Mouse (Mus musculus): ENCODE measurements around the gene Exoc3l2.
"Not testable (repeated sequence)": the region's sequence is repeated elsewhere in the genome, so short reads cannot be mapped to it uniquely, and the experiment has no call there.

Gene Exoc3l2

DNA sequence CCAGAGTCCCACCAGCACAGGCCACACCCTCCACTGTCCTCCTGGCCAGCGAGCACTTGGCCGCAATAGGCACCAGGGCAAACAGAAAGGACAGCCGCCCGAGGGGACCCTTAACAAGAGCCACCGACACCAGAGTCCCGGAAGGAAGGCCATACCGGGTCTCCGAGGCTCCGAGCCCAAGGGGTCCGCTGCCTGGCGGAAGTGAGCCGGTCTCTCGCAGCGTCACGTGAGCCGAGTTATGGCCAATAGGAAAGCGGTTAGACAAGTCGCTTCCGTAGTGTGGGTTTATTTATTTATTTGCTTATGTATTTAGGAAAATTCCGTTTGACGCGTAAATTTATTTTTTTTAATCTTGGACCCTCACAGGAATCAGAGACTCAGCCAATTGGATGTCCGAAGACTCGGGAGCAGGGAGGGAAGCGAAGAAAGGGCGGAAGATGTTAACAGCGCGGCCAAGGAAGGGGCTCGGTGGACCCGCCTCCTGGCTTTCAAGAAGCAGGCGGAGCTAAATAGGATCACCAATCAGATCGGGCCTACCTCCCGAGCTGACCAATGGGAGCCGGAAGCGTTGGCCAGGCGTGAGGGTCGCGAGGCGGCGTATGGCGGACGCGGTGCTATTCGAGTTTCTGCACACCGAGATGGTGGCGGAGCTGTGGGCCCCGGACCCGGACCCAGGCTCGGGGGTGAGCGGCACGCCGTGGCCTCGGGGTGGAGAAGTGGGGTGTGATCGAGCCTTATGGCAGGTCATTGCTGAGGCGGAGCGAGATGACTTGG is 45.2 kb downstream of the Exoc3l2 start, which contains the start of the genes Bloc1s3 and Trappc6a:
Bloc1s3 (minus strand) TSS at position 218 of the 774 bp plus-strand sequence.
Trappc6a (plus strand) TSS at position 246 of the 774 bp plus-strand sequence.
- Histone ChIP-seq H3K4me3 (replicated peaks; ENCODE audit: low read length) (peak within 1 kb of the TSS; percentile 89), H3K27me3 (ENCODE audit: insufficient read depth, low read length) (no peaks in the 10 kb centered on the region), H3K36me3 (ENCODE audit: insufficient read depth, low read length) (no peaks in the 10 kb centered on the region), H3K4me1 (replicated peaks; ENCODE audit: low read depth, low read length) (peaks cover 46% of the 10 kb centered on the region), H3K9me3 (ENCODE audit: low read length) (no peaks in the 10 kb centered on the region)
- no peak for TF ChIP-seq NANOG (IDR thresholded peaks at IDR 0.05; ENCODE audit: borderline replicate concordance, low read length)

GRCm38 (mm10) chr7:19508924-19509568 is 45.9 kb downstream of the Exoc3l2 start:
- Histone ChIP-seq H3K4me1 (replicated peaks; ENCODE audit: low read depth, low read length) (peaks cover 44% of the 10 kb centered on the region), H3K27me3 (ENCODE audit: insufficient read depth, low read length) (no peaks in the 10 kb centered on the region)
- no peak for TF ChIP-seq NANOG (IDR thresholded peaks at IDR 0.05; ENCODE audit: borderline replicate concordance, low read length)
- no peak for TF ChIP-seq POU5F1 (IDR thresholded peaks at IDR 0.05; ENCODE audit: borderline replicate concordance, low read length)
- TF ChIP-seq CTCF (conservative IDR thresholded peaks at IDR 0.05; ENCODE audit: low read length), result no peak

DNA sequence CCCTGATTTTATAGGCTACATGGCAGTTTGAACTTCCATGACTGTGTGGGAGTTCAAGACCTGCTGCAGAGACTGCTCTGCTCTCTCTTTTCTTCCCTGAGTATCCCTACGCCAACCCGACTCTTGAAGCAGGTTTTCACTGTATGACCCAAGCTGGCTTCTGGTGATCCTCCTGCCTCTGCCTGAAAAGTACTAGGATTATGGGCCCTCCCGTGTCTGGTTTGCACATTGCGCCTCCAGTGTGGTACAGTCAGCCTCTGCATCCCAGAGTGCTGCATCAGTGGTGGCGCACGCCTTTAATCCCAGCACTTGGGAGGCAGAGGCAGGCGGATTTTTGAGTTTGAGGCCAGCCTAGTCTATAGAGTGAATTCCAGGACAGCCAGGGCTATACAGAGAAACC is 46.7 kb downstream of the Exoc3l2 start:
- H3K27me3 ChIP-seq (ENCODE audit: insufficient read depth, low read length), result no peaks in the 10 kb centered on the region
- no peaks in the 10 kb centered on the region for H3K9me3 ChIP-seq (ENCODE audit: low read length)
- peak overlapping the region; percentile 89; the same call in 1 of the 2 replicates for H3K4me3 ChIP-seq (replicated peaks; ENCODE audit: low read length)
- TF ChIP-seq POU5F1 (IDR thresholded peaks at IDR 0.05; ENCODE audit: borderline replicate concordance, low read length), result no peak
- no peak for TF ChIP-seq NANOG (IDR thresholded peaks at IDR 0.05; ENCODE audit: borderline replicate concordance, low read length)
- no peak for TF ChIP-seq CTCF (conservative IDR thresholded peaks at IDR 0.05; ENCODE audit: low read length)
- H3K36me3 ChIP-seq (ENCODE audit: insufficient read depth, low read length), result no peaks in the 10 kb centered on the region
- peaks cover 44% of the 10 kb centered on the region for H3K4me1 ChIP-seq (replicated peaks; ENCODE audit: low read depth, low read length)

More at GRCm38 (mm10) chr7:19508924-19509568, 45.9 kb downstream of the Exoc3l2 start:
- no peaks in the 10 kb centered on the region for H3K9me3 ChIP-seq (ENCODE audit: low read length)
- H3K36me3 ChIP-seq (ENCODE audit: insufficient read depth, low read length), result no peaks in the 10 kb centered on the region
- H3K4me3 ChIP-seq (replicated peaks; ENCODE audit: low read length), result peak overlapping the region; percentile 89

- H3K36me3 ChIP-seq (ENCODE audit: insufficient read depth, low read length); H3K9me3 ChIP-seq (ENCODE audit: low read length); H3K4me3 ChIP-seq (replicated peaks; ENCODE audit: low read length): not testable (repeated sequence)
- peaks cover 14% of the 10 kb centered on the region for H3K27me3 ChIP-seq (ENCODE audit: insufficient read depth, low read length)
- H3K4me1 ChIP-seq (replicated peaks; ENCODE audit: low read depth, low read length), result peaks cover 46% of the 10 kb centered on the region
These were observed 48.8 kb downstream of the Exoc3l2 start for GRCm38 (mm10) chr7:19511934-19512333.

DNA sequence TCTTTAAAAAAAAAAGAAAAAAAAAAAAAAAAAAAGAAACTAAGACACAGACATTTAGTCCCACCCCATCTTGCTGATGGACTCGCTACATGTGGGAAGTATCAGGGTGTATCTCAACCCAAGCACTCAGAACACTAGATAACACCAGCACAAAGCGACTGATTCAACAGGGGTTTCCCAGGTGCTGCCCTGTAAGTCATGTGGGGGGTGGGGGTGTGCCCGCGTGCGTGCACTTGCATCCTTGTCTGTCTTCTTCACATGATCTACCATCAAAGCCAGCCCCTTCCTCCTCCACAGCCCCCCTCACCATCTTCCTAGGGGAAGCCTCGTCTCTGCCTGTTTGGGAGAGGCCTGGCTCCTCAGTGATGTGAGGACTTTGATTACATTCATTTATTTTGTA is 49.2 kb downstream of the Exoc3l2 start:
- TF ChIP-seq POU5F1 (IDR thresholded peaks at IDR 0.05; ENCODE audit: borderline replicate concordance, low read length) (no peak), CTCF (conservative IDR thresholded peaks at IDR 0.05; ENCODE audit: low read length) (no peak), NANOG (IDR thresholded peaks at IDR 0.05; ENCODE audit: borderline replicate concordance, low read length) (no peak)
- H3K9me3 ChIP-seq (ENCODE audit: low read length), result no peaks in the 10 kb centered on the region
- H3K36me3 ChIP-seq (ENCODE audit: insufficient read depth, low read length), result no peaks in the 10 kb centered on the region; the same call in 1 of the 2 replicates
- peaks cover 50% of the 10 kb centered on the region for H3K4me1 ChIP-seq (replicated peaks; ENCODE audit: low read depth, low read length)
- H3K4me3 ChIP-seq (replicated peaks; ENCODE audit: low read length), result no peak overlapping the region
- peaks cover 18% of the 10 kb centered on the region for H3K27me3 ChIP-seq (ENCODE audit: insufficient read depth, low read length)

DNA sequence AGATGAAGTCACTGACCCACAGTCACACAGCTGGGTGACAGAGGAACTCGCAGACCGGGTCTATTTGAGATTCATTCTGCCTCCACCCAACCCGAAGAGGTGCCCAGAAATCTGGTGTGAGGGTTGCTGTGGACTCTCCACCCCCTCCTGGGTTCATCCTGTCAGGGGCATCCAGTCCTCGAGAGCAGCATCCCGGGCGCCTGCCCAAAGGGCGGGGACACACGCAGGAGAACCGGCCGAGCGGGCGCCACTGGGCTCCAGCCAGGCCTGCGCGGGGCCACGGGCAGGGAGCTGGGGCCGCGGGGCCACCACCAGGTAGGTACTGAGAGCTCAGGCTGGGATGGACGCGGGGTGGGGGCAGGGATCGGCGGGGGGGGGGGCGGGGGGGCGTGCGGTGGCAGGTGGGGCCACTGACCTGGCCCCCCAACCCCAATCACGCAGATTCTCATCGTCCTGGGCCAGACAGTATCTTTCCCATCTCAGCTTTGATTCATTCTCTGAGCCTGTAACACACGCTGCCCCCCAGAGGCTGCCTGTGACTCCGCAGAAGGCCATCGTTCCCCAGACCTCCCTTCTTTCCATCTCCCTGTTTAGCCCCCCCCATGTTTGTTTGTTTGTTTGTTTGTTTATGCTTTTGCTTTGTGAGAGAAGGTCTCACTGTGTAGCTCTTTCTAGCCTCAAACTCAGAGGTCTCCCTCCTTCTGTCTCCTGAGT is 54.7 kb downstream of the Exoc3l2 start, which contains the start of gene Nkpd1:
Nkpd1 (plus strand) TSS at position 187 of the 714 bp plus-strand sequence.
- Histone ChIP-seq H3K9me3 (ENCODE audit: low read length) (no peaks in the 10 kb centered on the region), H3K4me3 (replicated peaks; ENCODE audit: low read length) (peak within 1 kb of the TSS; percentile 55), H3K36me3 (ENCODE audit: insufficient read depth, low read length) (no peaks in the 10 kb centered on the region; the same call in 1 of the 2 replicates), H3K4me1 (replicated peaks; ENCODE audit: low read depth, low read length) (peaks cover 41% of the 10 kb centered on the region), H3K27me3 (ENCODE audit: insufficient read depth, low read length) (peaks cover 69% of the 10 kb centered on the region)
- TF ChIP-seq POU5F1 (IDR thresholded peaks at IDR 0.05; ENCODE audit: borderline replicate concordance, low read length) (no peak), CTCF (conservative IDR thresholded peaks at IDR 0.05; ENCODE audit: low read length) (peak; percentile 27)

DNA sequence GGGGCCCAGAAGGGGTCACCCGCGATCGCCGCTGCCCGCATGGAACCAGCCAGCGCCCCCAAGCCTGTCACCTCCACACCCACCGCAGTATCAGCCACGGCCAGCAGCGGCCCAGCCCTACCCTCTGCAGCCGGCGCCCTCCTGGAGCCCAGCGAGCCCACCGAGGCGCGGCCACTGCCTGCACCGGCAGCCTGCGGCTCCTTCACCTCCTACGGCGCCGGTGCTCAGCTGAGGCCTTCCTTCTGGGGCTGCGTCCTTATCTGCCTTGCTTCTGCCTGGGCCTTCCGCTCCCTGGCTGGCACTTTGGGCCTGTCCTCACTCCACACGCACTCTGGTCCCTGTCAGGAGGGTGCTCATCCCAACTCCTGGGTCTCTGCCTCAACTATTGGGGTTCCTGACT is 56.9 kb downstream of the Exoc3l2 start:
- Histone ChIP-seq H3K4me3 (replicated peaks; ENCODE audit: low read length) (peak overlapping the region; percentile 72), H3K9me3 (ENCODE audit: low read length) (no peaks in the 10 kb centered on the region), H3K4me1 (replicated peaks; ENCODE audit: low read depth, low read length) (peaks cover 47% of the 10 kb centered on the region), H3K36me3 (ENCODE audit: insufficient read depth, low read length) (no peaks in the 10 kb centered on the region; the same call in 1 of the 2 replicates), H3K27me3 (ENCODE audit: insufficient read depth, low read length) (peaks cover 91% of the 10 kb centered on the region)
- TF ChIP-seq POU5F1 (IDR thresholded peaks at IDR 0.05; ENCODE audit: borderline replicate concordance, low read length) (no peak), NANOG (IDR thresholded peaks at IDR 0.05; ENCODE audit: borderline replicate concordance, low read length) (no peak), CTCF (conservative IDR thresholded peaks at IDR 0.05; ENCODE audit: low read length) (no peak)

DNA sequence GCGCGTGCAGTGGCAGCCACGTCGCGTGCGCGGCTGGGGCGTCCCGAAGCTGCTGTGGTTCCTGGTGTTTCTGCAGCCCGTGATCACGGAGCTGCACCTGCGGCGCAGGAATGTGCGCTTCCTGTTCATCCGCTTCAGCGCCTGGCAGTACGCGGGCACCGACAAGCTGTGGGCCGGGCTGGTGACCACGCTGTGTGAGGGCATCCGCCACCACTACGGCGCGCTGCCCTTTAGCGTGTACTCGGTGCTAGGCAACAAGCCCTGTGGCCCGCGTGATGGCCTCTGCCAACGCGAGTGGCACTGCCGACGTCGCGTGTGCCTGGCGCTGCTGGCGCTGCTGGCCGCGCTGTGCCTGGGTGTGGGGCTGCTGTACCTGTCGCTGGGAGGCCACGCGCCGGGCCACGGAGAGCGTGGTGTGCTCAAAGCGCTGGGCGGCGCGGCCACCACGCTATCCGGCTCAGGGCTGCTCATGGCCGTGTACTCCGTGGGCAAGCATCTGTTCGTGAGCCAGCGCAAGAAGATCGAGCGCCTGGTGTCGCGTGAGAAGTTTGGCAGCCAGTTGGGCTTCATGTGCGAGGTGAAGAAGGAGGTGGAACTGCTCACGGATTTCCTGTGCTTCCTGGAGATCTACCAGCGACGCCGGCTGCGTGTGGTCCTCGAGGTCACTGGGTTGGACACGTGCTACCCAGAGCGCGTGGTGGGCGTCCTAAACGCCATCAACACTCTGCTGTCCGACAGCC is 60.1 kb downstream of the Exoc3l2 start:
- H3K27me3 ChIP-seq (ENCODE audit: insufficient read depth, low read length), result peaks cover 82% of the 10 kb centered on the region
- H3K4me1 ChIP-seq (replicated peaks; ENCODE audit: low read depth, low read length), result peaks cover 32% of the 10 kb centered on the region
- peak overlapping the region; percentile 66 for H3K4me3 ChIP-seq (replicated peaks; ENCODE audit: low read length)
- H3K36me3 ChIP-seq (ENCODE audit: insufficient read depth, low read length), result no peaks in the 10 kb centered on the region
- no peaks in the 10 kb centered on the region for H3K9me3 ChIP-seq (ENCODE audit: low read length)
- TF ChIP-seq NANOG (IDR thresholded peaks at IDR 0.05; ENCODE audit: borderline replicate concordance, low read length), result no peak
- no peak for TF ChIP-seq POU5F1 (IDR thresholded peaks at IDR 0.05; ENCODE audit: borderline replicate concordance, low read length)
- TF ChIP-seq CTCF (conservative IDR thresholded peaks at IDR 0.05; ENCODE audit: low read length), result no peak

All from E14TG2a.4 (cell line).